Mouse (Mus musculus): ENCODE data around the gene Igfbpl1. TPM values are rescaled to one million over a fixed set of nuclear protein-coding genes. Genes with fewer than 3 reads are reported as not detected.

Gene Igfbpl1
- polyA plus RNA-seq, 1 experiment from 2014 or later = 3.9 TPM

DNA sequence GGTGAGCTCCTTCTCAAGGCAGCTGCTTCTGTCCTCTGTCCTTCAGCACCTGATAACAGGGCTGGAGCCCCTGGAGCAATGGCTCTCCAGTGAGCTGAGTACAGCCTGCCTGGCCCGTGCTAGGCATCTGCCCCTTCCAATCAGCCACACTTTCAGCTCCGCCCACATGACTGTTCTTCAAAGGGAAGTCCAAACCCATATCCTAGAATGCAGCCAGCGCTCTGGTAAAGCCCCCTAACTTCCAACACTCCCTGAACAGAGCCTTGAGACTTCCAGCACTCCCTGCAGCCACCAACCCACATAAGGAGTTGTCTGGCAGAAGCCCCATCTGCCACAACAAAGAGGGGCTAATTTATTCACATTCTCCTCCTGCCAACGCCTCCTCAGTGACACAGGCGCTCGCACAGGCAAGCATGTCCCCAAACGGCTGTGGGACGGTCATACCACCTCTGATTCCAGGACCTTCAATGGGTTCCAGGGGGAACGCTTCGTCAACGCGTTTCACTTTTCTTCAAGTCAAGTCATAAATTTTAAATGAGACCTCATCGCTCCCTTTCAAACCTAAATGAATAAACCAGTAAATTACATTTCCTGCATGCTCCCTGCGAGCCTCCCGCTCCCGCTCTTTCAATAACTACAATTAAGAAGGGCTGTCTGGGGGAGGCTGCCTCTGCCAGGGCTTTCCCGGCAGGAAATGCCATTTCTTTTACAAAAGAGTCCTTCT, 7.4 kb downstream of the Igfbpl1 start:
- Histone ChIP-seq H3K36me3 (replicated peaks) (no peaks in the 10 kb centered on the region), H3K4me3 (peak overlapping the region; percentile 47), H3K27ac (replicated peaks) (peak overlapping the region; percentile 81), H3K27me3 (replicated peaks; ENCODE audit: low read depth, poor library complexity, severe bottlenecking) (peaks cover 42% of the 10 kb centered on the region), H3K9me3 (no peaks in the 10 kb centered on the region), H3K4me1 (peaks cover 64% of the 10 kb centered on the region)
- 2% methylated on average over 17 of the region's 17 CpGs for WGBS
- DNase-seq (ENCODE audit: low spot score) = peak; percentile 71

- Histone ChIP-seq H3K27ac (replicated peaks) (peak overlapping the region; percentile 81), H3K9me3 (no peaks in the 10 kb centered on the region), H3K27me3 (replicated peaks; ENCODE audit: low read depth, poor library complexity, severe bottlenecking) (peaks cover 37% of the 10 kb centered on the region), H3K4me1 (peaks cover 58% of the 10 kb centered on the region), H3K4me3 (peak overlapping the region; percentile 47), H3K36me3 (replicated peaks) (no peaks in the 10 kb centered on the region)
- peak; percentile 13 for DNase-seq (ENCODE audit: low spot score)
- WGBS = 23% methylated on average over 4 of the region's 4 CpGs
Observed at GRCm38 (mm10) chr4:45818814-45819207, 7.9 kb downstream of the Igfbpl1 start.

DNA sequence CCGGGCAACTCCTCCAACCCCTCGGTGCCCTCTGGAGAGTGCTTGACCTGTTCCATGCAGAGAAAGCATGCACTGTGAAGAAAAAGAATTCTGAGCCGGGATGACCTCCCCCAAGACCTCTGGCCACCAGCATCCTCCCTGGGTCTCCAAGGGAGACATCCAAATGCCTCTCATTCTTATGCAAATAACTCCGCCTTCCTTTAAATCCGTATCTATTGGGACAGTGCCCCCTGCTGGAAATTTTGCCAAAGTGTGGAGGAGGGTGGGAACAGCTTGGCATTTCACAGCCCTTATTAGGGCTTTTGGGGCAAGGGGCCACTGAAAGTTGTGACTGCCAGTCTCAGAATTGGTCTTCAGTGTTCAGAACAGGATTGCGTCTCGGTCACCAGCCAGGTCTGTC, 11.2 kb downstream of the Igfbpl1 start:
- Histone ChIP-seq H3K27ac (replicated peaks) (no peak overlapping the region), H3K9me3 (no peaks in the 10 kb centered on the region), H3K4me3 (no peak overlapping the region), H3K27me3 (replicated peaks; ENCODE audit: low read depth, poor library complexity, severe bottlenecking) (peaks cover 20% of the 10 kb centered on the region), H3K4me1 (peaks cover 33% of the 10 kb centered on the region), H3K36me3 (replicated peaks) (0 out of 2 replicates have a peak, but pooled peaks cover 3% of the 10 kb centered on the region)
- WGBS = 33% methylated on average over 7 of the region's 7 CpGs
- DNase-seq (ENCODE audit: low spot score) = peak; percentile 59

- H3K27ac ChIP-seq (replicated peaks) = no peak overlapping the region
- no peaks in the 10 kb centered on the region for H3K9me3 ChIP-seq
- WGBS = 9% methylated on average over 8 of the region's 8 CpGs
- 0 out of 2 replicates have a peak, but pooled peaks cover 3% of the 10 kb centered on the region for H3K36me3 ChIP-seq (replicated peaks)
- no peak overlapping the region for H3K4me3 ChIP-seq
- H3K27me3 ChIP-seq (replicated peaks; ENCODE audit: low read depth, poor library complexity, severe bottlenecking) = 0 out of 2 replicates have a peak, but pooled peaks cover 11% of the 10 kb centered on the region
- no peak for DNase-seq (ENCODE audit: low spot score)
- peaks cover 11% of the 10 kb centered on the region for H3K4me1 ChIP-seq
Observed at GRCm38 (mm10) chr4:45811250-45811649, 15.5 kb downstream of the Igfbpl1 start.

- Histone ChIP-seq H3K9me3 (no peaks in the 10 kb centered on the region), H3K4me1 (peaks cover 5% of the 10 kb centered on the region), H3K36me3 (replicated peaks) (peaks cover 5% of the 10 kb centered on the region; the same call in 1 of the 2 replicates), H3K27me3 (replicated peaks; ENCODE audit: low read depth, poor library complexity, severe bottlenecking) (0 out of 2 replicates have a peak, but pooled peaks cover 11% of the 10 kb centered on the region), H3K27ac (replicated peaks) (no peak overlapping the region), H3K4me3 (no peak overlapping the region)
- 40% methylated on average over 7 of the region's 7 CpGs for WGBS
- DNase-seq (ENCODE audit: low spot score) = no peak
Observed at GRCm38 (mm10) chr4:45808034-45808433, 18.7 kb downstream of the Igfbpl1 start.

DNA sequence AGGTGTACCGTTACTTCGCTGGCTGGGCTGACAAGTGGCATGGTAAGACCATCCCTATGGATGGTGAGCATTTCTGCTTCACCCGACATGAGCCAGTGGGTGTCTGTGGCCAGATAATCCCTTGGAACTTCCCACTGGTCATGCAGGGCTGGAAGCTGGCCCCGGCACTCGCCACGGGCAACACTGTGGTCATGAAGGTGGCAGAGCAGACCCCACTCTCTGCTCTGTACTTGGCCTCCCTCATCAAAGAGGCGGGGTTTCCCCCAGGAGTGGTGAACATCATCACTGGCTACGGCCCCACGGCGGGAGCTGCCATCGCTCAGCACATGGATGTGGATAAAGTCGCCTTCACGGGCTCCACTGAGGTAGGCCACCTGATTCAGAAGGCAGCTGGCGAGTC, 23.8 kb downstream of the Igfbpl1 start:
- no peak for DNase-seq (ENCODE audit: low spot score)
- Histone ChIP-seq H3K4me3 (no peak overlapping the region), H3K27ac (replicated peaks) (no peak overlapping the region), H3K27me3 (replicated peaks; ENCODE audit: low read depth, poor library complexity, severe bottlenecking) (peaks cover under 1% of the 10 kb centered on the region; the same call in 1 of the 2 replicates), H3K9me3 (no peaks in the 10 kb centered on the region), H3K36me3 (replicated peaks) (peaks cover 6% of the 10 kb centered on the region; the same call in 1 of the 2 replicates), H3K4me1 (peaks cover 21% of the 10 kb centered on the region)
- WGBS = 94% methylated on average over 14 of the region's 14 CpGs

DNA sequence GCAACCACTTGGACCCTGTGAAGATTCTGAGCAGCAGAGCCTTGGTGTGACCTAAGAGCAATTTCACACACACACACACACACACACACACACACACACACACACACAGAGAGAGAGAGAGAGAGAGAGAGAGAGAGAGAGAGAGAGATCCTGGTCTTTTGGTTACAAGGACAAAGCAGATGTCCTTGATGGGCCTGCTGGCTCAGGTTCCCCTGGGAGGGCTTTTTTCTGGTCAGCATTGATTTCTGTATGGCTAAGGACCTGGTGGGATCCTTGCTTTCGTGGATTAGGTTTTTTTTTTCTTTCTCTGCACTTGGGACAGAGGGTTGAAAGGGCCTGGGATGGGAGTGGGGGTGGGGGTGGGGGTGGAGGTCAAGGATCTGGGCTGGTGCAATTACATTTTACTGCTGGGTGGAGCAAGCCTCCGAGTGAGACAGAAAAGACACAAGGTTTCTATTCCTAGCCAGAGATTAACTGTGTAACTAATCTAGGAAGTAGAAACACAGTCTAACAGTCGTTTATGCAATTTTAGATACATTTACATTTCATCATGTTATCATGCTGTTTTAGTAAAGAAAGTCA, 26.7 kb downstream of the Igfbpl1 start:
- Histone ChIP-seq H3K27me3 (replicated peaks; ENCODE audit: low read depth, poor library complexity, severe bottlenecking) (peaks cover 7% of the 10 kb centered on the region), H3K4me1 (peaks cover 30% of the 10 kb centered on the region), H3K9me3 (no peaks in the 10 kb centered on the region), H3K27ac (replicated peaks) (no peak overlapping the region; the same call in 1 of the 2 replicates), H3K4me3 (no peak overlapping the region), H3K36me3 (replicated peaks) (peaks cover 6% of the 10 kb centered on the region; the same call in 1 of the 2 replicates)
- WGBS = 38% methylated on average over 3 of the region's 3 CpGs
- no peak for DNase-seq (ENCODE audit: low spot score)

DNA sequence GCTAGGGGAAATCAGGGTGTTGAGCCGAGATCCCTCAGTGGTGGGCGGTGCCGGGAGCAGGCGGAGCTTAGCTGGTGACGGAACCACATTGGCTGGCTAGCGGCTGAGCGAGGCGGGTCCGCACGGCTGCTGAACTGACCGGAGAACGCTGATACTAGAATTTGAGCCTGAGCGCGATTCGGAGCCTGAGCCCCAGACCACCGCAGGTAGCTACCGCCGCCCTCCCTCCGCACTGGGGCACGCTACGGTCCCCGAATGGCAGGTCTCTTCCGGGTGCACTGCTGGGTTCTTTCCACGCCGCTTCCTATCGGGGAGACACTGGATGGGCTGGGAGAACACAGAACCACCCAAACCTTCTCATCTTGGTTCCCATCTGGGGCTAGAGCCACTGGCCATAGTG, 27.8 kb downstream of the Igfbpl1 start, which contains the start of gene Aldh1b1:
Aldh1b1 (plus strand) TSS at position 59 of the 400 bp plus-strand sequence.
- DNase-seq (ENCODE audit: low spot score) = peak; percentile 84
- Histone ChIP-seq H3K9me3 (no peaks in the 10 kb centered on the region), H3K4me1 (peaks cover 30% of the 10 kb centered on the region), H3K4me3 (peak within 1 kb of the TSS; percentile 61), H3K27me3 (replicated peaks; ENCODE audit: low read depth, poor library complexity, severe bottlenecking) (peaks cover 7% of the 10 kb centered on the region), H3K27ac (replicated peaks) (peak within 1 kb of the TSS; percentile 72), H3K36me3 (replicated peaks) (peaks cover 6% of the 10 kb centered on the region; the same call in 1 of the 2 replicates)
- WGBS = under 1% methylated on average over 26 of the region's 26 CpGs

DNA sequence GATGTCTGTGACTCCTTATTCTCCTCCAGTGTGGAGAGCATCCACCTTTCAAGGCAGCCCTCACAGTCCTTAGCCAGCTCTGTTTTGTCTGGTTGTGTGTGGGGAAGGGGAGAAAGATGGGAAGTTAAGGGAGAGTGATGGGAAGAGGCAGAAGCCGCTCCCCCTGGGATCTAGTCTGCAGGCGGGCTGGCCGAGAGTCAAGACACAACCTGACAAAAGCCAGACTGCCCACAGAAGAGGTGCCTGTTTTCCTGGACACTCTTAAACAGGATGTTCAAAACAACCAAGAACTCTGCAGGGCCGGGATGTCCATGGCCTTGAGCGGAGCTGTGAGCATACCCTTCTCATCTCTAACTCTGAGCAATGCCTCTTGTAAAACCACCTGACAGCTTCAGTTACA, 30.0 kb downstream of the Igfbpl1 start:
- Histone ChIP-seq H3K36me3 (replicated peaks) (no peaks in the 10 kb centered on the region), H3K27me3 (replicated peaks; ENCODE audit: low read depth, poor library complexity, severe bottlenecking) (peaks cover 10% of the 10 kb centered on the region), H3K9me3 (no peaks in the 10 kb centered on the region), H3K4me3 (no peak overlapping the region), H3K4me1 (peaks cover 32% of the 10 kb centered on the region), H3K27ac (replicated peaks) (no peak overlapping the region)
- 75% methylated on average over 5 of the region's 5 CpGs for WGBS
- no peak for DNase-seq (ENCODE audit: low spot score)

DNA sequence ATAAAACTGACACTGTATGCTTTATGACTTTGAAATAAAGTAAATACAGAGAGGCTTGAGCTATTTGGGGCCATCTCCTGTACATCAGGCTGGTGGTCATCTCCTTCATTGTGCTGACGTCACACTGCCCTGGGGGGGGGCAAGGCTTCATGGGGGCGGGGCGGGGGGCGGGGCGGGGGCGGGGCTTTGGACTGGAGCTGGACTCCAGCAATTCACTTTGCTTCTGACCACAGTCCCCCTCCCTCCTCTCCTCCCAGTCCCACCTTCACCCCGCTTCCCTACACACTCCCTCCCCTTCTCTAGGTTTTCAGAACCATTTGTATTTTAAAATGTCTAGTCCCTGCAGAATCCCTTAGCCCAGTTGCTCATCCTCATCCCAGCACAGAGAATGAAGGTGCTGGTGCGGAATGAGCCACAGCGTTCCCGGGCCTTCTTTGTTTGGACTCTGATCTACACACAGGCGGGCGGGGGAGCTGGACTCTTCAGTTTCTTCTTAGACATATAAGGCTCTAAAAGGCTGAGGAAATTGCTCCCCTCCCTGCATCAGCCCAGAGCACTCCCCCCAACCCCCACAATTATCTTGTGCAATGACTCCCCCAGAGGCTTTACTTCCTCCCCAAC, 31.4 kb downstream of the Igfbpl1 start:
- Histone ChIP-seq H3K4me3 (peak overlapping the region; percentile 54), H3K4me1 (peaks cover 30% of the 10 kb centered on the region), H3K9me3 (no peaks in the 10 kb centered on the region), H3K27ac (replicated peaks) (peak overlapping the region; percentile 87), H3K36me3 (replicated peaks) (no peaks in the 10 kb centered on the region), H3K27me3 (replicated peaks; ENCODE audit: low read depth, poor library complexity, severe bottlenecking) (peaks cover 10% of the 10 kb centered on the region)
- 3% methylated on average over 12 of the region's 12 CpGs for WGBS
- DNase-seq (ENCODE audit: low spot score) = peak; percentile 78

DNA sequence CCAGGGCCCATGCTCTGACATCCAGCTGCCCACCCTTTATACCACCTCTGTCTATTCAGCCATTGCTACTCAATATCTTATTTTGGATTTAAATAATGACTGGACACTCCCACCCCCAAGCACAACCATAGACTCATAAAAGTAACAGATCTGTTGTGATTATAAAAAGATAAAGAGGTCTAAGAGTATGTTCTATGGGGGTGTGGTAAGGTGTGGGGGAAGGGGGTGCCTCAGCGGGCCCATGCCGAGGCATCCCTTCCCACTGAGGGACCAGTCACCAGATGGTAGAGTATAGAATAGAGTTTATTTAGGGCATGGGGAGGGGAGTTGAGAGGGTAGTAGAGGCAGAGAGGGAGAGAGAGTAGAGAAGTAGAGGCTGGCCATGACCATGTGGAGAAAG, 36.7 kb downstream of the Igfbpl1 start:
- no peak for DNase-seq (ENCODE audit: low spot score)
- H3K27ac ChIP-seq (replicated peaks) = no peak overlapping the region
- no peaks in the 10 kb centered on the region for H3K36me3 ChIP-seq (replicated peaks)
- no peaks in the 10 kb centered on the region for H3K9me3 ChIP-seq
- H3K4me1 ChIP-seq = peaks cover 30% of the 10 kb centered on the region
- WGBS = 87% methylated on average over 2 of the region's 2 CpGs
- H3K4me3 ChIP-seq = no peak overlapping the region
- peaks cover 22% of the 10 kb centered on the region for H3K27me3 ChIP-seq (replicated peaks; ENCODE audit: low read depth, poor library complexity, severe bottlenecking)

DNA sequence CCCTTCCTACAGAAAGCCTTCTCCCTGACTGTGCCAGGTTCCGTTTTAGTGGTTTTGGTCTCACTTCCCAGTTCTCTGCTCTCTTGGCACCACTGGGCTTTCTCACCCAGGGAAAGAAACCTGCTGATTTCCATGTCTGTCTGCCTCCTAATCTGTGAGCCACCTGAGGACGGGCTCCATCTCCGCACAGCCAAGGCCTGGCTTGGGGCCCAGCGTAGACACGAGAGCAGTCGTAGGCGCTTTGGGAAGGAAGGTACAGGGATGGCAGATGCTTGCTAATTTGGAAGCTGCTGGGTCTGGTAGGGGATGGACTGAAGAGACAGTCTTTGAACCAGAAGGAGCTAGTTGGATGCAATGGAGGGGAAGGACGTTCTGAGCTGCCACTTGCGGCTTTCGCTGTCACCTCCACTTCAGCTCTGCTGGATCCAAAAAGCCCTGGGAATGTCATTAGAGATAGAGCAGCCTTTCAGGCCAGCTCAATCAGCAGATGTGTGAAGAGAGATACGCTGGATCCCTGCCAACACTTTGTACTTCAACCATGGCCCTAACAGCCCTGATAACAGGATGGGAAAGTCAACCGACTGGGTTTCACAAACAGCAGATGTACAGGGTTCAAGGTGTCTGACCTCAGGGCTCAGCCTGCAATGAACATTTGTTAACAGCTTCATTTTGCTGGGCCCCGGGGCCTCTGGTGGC, 37.3 kb downstream of the Igfbpl1 start:
- H3K27ac ChIP-seq (replicated peaks) = peak overlapping the region; percentile 54
- 66% methylated on average over 13 of the region's 13 CpGs for WGBS
- no peaks in the 10 kb centered on the region for H3K9me3 ChIP-seq

More for the DNA sequence above, 37.3 kb downstream of the Igfbpl1 start:
- H3K27me3 ChIP-seq (replicated peaks; ENCODE audit: low read depth, poor library complexity, severe bottlenecking) = peaks cover 22% of the 10 kb centered on the region
- peaks cover 30% of the 10 kb centered on the region for H3K4me1 ChIP-seq
- no peak overlapping the region for H3K4me3 ChIP-seq
- no peaks in the 10 kb centered on the region for H3K36me3 ChIP-seq (replicated peaks)
- no peak for DNase-seq (ENCODE audit: low spot score)

Data from embryonic facial prominence, embryonic 10.5 days (tissue).